Mouse (Mus musculus) liver, adult 2 months (tissue): Measurements from ENCODE around the gene Klrb1f.
"Not testable (repeated sequence)": the region's sequence is repeated elsewhere in the genome, so short reads cannot be mapped to it uniquely, and the experiment has no call there.

Experiments used
- CTCF ChIP-seq: fragments of 200-500 bp; IDR thresholded peaks from 2 replicates; pipeline ENCODE4 v1.5.1; 2011; ENCODE audit warnings: low read depth, low read length, control low read depth
- POLR2A ChIP-seq: fragments of 200-500 bp; IDR thresholded peaks from 2 replicates; pipeline ENCODE4 v1.6.1; 2011; ENCODE audit warnings: low read length, control low read depth; ENCODE audit not compliant: insufficient read depth; ENCODE audit errors: extremely low read depth

DNA sequence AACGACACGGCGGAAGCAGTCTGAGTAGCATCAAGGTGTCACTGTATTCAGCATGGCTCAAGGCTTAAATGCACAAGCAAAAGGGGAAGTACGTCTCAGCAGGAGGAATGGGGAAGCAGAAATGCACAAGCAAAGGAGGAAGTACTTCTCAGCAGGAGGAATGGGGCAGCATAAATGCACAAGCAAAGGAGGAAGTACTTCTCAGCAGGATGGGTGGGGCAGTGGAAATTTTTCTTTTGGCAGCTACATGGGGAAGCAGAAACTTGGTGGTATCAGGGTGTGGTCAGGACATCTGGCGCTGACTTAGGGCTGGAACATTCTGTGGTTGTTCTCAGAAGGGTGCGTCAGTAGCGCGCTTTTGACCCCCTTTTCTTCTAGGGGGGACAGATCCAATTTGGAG is 42.9 kb downstream of the Klrb1f start:
- not testable (repeated sequence) for TF ChIP-seq CTCF, POLR2A
